Mouse (Mus musculus) common myeloid progenitor, adult 5-6 weeks (primary cell): ENCODE data around the gene Pcna. TPM values are rescaled to one million over a fixed set of nuclear protein-coding genes. Genes with fewer than 3 reads are reported as not detected.
A peak's percentile ranks its signal among the peaks of the same experiment; 100 is the strongest.

ENCODE experiments used
- ATAC-seq: replicated peaks from 2 replicates; pipeline ENCODE4 v1.8.0; 2016; ENCODE audit warnings: low read depth, mild to moderate bottlenecking, moderate TSS enrichment, inconsistent platforms; ENCODE audit not compliant: poor library complexity, severe bottlenecking
- total RNA-seq: library from RNA; stranded (forward); fragments of 200-1000, 187-1606 nt; gene quantifications from 2 replicates; pipeline ENCODE4 v1.2.3, GENCODE M21; 2017

The Pcna gene
- total RNA-seq, 1 experiment from 2014 or later = 635 TPM

DNA sequence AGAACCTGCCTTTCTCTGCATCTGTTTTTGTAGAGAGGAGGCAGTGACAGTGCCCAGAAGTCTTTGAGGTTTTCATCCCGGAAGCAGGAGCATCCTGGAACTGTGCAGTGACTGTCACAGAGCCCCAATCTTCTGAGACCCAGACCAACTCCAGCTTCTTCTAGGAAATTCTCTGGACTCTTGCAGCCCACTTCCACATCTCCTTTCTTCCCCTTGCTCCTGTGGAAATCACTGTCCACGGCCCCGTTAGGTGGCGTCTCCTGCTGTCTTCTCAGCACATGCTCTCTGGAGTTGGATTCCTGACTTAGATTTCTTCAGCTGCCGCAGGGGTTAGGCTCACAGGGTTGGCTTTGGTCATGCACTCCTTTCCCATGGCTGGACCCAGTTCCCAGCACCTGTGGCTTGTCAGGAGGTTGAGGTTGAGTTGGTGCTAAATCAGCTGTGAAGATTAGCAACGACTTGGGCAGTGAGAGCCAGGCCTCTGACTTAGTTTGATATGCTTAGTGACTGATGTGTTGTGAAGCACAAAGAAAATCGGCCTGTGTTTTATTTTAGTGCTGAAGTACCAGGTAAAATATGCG, 25.2 kb upstream of the Pcna start:
- no peak for ATAC-seq

- no peak for ATAC-seq
Measured at GRCm38 (mm10) chr2:132276249-132276648, 23.1 kb upstream of the Pcna start.

- ATAC-seq = no peak
Measured at GRCm38 (mm10) chr2:132275527-132275926, 22.4 kb upstream of the Pcna start.

DNA sequence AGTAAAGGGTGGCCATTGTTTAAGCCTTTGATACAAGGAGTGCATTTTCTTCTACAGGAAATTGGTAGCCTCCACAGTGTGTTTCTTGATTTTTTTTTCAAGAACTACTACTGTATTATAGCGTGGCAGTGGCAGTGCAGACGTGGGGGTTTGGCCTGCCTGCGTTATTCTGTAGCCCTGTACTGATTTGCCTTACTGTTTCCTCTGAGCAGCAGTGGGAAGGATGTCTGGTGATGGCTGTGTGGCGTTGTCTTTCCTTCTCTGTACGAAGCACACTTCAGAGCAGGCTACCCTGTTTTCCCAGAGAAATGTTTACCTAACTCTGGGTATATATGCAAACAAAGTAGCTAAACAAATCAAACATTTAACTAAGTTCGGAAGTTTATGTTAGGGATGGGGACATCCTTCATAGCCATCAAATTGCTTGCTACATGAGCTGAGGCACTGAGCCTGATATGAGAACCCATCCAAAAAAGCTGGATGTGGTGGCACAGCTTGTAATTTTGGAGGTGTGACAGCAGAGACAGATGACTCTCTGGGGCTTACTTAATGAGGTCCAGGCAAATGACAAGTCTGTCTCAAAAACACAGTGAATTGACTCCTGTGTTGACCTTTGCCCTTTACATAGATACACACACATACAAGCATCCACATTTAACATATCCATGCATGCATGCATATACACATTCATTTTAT, 19.7 kb upstream of the Pcna start:
- no peak for ATAC-seq

DNA sequence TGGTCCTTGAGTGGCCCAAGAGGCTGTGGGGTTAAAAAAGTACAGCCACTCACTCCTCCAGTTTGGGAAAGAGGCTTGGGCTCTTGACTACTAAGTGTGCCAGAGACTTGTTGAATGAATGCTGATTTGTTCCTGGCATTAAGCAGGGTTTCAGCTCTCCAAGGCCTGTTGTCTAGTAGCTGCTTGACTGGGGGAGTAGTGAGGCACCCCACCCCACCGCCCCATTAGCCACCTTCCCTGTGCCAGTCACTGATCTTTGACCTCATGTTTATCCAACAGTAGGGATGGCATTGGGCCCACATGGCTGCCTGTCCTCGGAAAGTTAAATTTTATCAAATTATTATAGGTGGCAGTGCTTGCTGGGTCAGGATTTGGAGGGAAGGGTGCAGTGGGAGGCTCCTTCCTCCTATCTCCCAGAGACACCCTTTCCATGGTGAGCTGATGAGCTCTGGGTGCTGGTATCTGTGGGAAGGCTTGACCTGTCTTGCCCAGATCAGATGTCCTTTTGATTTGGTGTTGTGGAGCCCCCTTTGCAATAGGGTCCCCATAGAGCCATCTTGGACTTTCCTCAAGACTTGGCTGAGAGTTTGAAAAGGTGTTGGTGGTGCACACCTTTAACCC, 17.3 kb upstream of the Pcna start:
- no peak for ATAC-seq

DNA sequence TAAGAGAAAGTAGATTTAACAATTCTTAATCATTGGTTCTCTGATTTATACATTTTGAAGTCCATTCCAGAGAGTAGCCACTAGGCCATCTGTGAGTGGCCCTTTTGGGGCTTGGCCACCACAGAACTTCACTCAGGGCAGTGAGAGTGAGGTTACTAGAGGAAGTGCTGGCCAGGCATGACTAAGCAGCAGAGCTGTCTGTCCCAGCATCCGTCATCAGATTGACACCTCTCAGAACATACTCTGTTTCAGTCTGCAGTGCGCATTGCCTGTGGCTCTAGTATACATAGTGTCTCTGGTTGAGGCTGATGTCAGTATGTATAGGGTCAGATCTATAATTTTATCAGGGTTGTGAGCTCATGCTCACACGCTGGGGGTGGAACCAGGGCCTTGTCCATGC, 16.1 kb upstream of the Pcna start:
- ATAC-seq = peak; percentile 77

DNA sequence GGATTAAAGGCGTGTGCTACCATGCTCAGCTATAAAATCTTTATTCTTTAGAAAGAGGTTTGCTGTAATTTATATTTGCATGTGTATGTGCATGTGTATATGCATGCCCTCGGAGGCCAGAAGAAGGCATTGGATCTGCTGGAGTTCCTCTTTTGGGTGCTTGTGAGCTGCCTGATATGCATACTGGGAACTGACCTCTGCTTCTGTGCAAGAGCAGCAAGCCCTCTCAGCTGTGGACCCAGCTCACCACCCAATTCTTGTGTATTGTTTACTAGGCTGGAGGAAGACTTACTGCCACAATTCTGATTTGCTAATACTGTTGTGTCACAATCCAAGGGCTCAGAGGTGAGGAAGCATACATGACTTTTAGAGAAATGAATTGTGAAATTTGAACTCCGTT, 13.0 kb upstream of the Pcna start:
- ATAC-seq = peak; percentile 23

DNA sequence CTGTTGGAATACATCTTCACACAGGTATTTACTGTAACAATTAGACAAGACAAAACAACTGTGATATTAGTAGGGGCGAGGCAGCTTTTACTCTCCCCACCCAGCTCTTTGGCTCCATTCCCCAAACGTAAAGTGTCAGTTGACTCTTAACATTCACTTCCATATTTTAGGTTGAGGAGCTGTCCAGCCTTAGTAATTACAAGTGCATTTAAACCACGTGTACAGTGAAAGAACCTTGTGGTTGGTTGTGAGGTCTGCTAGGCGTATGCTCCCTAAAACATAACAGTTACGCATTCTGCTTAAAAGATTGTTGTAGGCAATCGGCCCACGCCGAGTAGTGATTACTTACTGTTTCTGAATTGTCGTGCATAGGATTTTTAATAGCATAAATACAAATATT, 12.1 kb upstream of the Pcna start:
- peak; percentile 40; the same call in 1 of the 2 replicates for ATAC-seq

- ATAC-seq = no peak
Measured at GRCm38 (mm10) chr2:132264266-132264710, 11.2 kb upstream of the Pcna start.

- ATAC-seq = no peak
Measured at GRCm38 (mm10) chr2:132263421-132264265, 10.5 kb upstream of the Pcna start.

DNA sequence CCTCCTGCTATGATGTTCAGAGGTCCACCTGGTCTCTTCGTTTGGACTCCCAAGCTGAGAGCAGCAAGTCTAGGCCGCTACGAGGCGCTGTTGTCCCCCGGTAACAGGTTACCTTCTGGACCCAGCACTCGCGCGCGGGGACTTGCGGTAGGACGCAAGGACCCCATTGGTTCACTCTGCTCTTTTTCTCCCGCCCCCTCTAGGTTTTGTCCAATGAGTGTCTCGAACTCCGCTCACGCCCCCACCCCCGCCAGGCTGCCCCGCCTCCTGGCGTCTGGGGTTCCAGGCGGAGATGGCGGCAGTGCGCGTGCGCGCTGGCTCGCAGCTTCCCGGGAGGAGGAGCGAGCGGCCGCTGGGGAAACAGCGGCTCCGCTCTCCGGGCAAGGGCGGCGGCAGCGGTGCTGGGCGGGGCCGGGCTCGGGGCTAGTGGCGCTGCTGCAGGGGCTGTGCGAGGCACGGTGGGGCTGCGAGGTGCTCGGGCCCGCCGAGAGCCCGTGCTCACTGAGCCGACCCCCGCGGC, 9.8 kb upstream of the Pcna start, which contains the start of gene Cds2:
Gene Cds2 (plus strand): TSS at position 270 of the 520 bp plus-strand sequence.
- peak; percentile 94 for ATAC-seq

GRCm38 (mm10) chr2:132262175-132262574, 9.1 kb upstream of the Pcna start:
- ATAC-seq = no peak

- ATAC-seq = no peak
Measured at GRCm38 (mm10) chr2:132260601-132261000, 7.5 kb upstream of the Pcna start.

- no peak for ATAC-seq
Measured at GRCm38 (mm10) chr2:132257350-132258068, 4.4 kb upstream of the Pcna start.

GRCm38 (mm10) chr2:132253603-132254002, 489 bp upstream of the Pcna start:
- ATAC-seq = no peak

DNA sequence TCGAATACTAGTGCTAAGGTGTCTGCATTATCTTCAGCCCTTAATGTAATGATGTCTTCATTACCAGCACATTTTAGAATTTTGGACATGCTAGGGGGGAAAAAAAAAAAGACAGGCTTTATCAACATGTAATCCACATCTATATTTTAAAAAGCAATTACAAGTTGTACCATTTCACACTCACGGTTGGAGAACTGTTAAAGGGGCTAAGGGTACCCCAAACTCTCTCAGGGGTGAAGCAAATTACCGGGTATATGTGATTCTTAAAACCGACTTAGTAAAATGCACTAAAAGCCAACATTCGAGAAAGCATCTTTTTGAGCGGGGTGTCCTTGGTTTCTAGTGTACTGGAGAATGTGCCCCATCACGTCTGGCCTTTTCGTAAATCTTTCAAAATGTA, 1.2 kb downstream of the Pcna start:
- no peak for ATAC-seq

DNA sequence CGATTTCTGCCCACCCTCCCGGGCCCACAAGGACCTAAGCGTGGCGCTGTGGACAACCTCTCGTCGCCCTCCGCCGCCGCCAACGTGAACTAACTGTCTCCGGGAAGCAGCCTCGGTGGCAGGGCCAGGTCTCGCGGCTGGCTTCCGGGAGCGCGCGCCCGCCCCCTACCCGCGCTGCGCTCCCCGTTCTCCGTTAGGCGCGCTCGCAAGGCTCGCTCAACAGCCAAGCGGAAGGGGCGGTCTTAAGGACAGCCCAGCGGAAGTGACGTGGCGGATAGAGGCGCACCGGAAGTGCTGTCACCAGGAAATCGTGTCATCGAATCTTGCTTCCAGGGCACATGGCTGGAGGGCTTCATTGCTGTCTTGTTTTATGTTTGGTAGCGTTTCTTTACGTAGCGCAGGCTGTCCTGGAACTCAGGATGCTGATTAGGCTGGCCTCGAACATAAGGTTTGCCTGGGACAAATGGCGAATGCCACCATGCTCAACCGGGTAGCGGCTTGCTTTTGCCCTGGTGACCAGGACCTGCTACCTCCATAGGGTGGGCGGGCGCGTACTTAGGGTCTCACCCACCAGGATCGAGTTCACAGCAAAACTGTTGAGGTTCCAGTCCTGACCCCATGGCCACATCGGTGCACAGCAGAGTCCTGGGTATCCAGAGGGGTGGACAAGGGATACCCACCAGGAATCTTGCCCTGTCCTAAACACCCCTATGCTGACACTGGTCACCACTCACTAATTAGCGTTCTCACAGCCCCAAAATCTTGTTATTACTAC, 5.4 kb downstream of the Pcna start, which contains the start of gene Tmem230:
Gene Tmem230 (minus strand): TSS at position 269 of the 775 bp plus-strand sequence.
- ATAC-seq = peak; percentile 78

DNA sequence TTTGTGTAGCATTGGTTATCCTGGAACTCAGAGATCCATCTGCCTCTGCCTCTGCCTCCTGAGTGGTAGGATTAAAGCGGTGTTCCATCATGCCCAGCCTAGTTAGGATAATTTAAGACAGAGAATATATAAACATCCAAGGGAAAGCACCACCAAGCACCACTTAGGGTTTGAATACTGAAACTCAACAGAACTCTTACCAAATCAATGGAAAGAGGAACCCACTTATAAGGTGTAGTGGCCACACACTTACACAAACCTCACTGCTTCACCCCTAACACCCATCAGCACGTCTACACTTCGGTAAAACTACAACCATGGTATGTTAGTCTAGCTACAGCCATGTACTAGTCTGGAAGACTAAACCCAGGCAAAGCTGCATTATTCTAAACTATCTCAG, 9.7 kb downstream of the Pcna start:
- ATAC-seq = no peak

DNA sequence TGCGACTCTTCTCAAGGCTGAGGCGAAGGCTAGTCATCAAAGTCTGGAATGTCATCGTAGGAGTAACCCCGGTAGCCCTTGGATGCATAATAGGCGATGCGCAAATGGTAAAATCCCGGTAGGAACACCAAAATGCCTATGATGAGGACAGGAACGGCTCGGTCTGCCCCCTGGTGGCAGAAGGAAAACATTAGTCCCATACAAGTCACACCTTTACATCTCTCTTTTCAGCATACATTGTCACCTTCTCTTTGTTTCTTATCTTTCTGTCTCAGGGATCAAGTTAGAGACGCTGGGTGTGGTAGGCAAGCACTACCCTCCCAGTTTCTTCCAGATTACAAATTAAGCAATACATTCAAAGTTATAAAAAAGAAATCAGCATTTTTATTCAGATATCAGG, 12.7 kb downstream of the Pcna start:
- peak; percentile 63 for ATAC-seq
